In the genomic region with DNA sequence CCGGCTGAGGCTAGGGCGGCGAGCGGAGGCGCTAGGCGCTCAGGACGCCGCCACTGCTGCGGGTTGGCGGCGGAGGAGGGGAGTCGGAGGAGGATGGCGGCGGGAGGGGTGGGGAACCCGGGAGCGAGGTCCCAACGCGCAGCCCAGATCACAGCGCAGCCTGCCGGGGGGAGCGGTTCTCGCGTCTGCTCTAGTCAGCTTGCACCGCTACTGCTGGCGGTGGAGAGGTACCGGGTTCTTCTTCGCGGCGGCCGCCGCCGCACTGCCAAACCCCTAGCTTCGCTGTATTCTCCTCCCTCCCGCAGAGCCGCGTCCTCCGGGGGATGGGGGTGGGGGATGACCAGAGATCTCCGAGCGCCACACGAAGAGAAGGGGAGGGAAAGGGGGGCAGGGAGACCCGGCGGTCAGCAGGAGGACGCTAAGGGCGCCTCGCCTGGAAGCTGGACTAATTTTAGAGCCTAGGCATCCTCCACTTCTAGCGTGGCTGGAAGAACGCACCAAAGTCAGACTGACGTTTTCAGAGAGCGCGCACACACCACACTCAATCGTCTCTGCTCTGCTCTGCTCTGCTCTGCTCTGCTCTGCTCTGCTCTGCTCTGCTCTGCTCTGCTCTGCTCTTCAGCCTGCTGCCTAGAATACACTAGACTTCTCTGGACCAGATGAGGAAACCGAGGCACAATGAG, we compare ENCODE assay signal across 7 mouse cellular contexts. TPM values are rescaled to one million over a fixed set of nuclear protein-coding genes. Genes with fewer than 3 reads are reported as not detected.
A peak's percentile ranks its signal among the peaks of the same experiment; 100 is the strongest.
DNase-seq lines count a peak whose midpoint lies in the region; ATAC-seq lines count a peak whose summit lies in the region.

No protein-coding gene starts in this region.

- peak overlapping the region; percentile 58 for H3K4me3 ChIP-seq in intestine, embryonic 16.5 days (ENCODE audit: low read length)
- H3K4me3 ChIP-seq in limb, embryonic 15.5 days = peak overlapping the region; percentile 60

- H3K4me2 ChIP-seq in intestine, embryonic 16.5 days (ENCODE audit: low read depth, low read length) = peak overlapping the region; percentile 97
- peak overlapping the region; percentile 98 for H3K4me2 ChIP-seq in limb, embryonic 15.5 days

- peaks cover 12% of the 10 kb centered on the region; the same call in 1 of the 2 replicates for H3K4me1 ChIP-seq in intestine, embryonic 16.5 days (ENCODE audit: control insufficient read depth, insufficient read depth, low read length)
- H3K4me1 ChIP-seq in limb, embryonic 15.5 days = peaks cover 32% of the 10 kb centered on the region

- WGBS in intestine, embryonic 16.5 days = under 1% methylated on average over 47 of the region's 52 CpGs
- 1% methylated on average over 35 of the region's 52 CpGs for WGBS in limb, embryonic 15.5 days

- peak overlapping the region; percentile 62 for H3K9ac ChIP-seq in intestine, embryonic 16.5 days (ENCODE audit: low read depth, low read length)
- H3K9ac ChIP-seq in limb, embryonic 15.5 days = peak overlapping the region; percentile 52

- peak; percentile 80 for ATAC-seq in intestine, embryonic 16.5 days
- 0 out of 2 replicates have a peak, but pooled peaks have one; percentile 64 for ATAC-seq in limb, embryonic 15.5 days (ENCODE audit: insufficient number of reproducible peaks, low FRiP score, low TSS enrichment, low read depth)

- no peak overlapping the region; the same call in 1 of the 2 replicates for H3K27ac ChIP-seq in intestine, embryonic 16.5 days (ENCODE audit: low read length)
- peak overlapping the region; percentile 79 for H3K27ac ChIP-seq in limb, embryonic 15.5 days

- no peaks in the 10 kb centered on the region for H3K9me3 ChIP-seq in intestine, embryonic 16.5 days (ENCODE audit: control insufficient read depth, low read length)
- H3K9me3 ChIP-seq in limb, embryonic 15.5 days = no peaks in the 10 kb centered on the region

- H3K27me3 ChIP-seq in intestine, embryonic 16.5 days (replicated peaks; ENCODE audit: control insufficient read depth, insufficient read depth, low read length) = peaks cover 28% of the 10 kb centered on the region
- peaks cover 17% of the 10 kb centered on the region for H3K27me3 ChIP-seq in limb, embryonic 15.5 days

- H3K36me3 ChIP-seq in intestine, embryonic 16.5 days (ENCODE audit: control insufficient read depth, insufficient read depth, low read length) = no peaks in the 10 kb centered on the region
- no peaks in the 10 kb centered on the region for H3K36me3 ChIP-seq in limb, embryonic 15.5 days

- DNase-seq in adrenal gland, postnatal 4 days (ENCODE audit: low spot score in 2 of 2) = peak; percentile 12 to 19
- peak; percentile 79 to 85 for DNase-seq in cerebellum, postnatal 25 days
- peak; percentile 46 to 70 for DNase-seq in frontal cortex, postnatal 25 days (ENCODE audit: low spot score in 2 of 2)
- peak; percentile 81 for DNase-seq in neural tube, embryonic 10.5 days (ENCODE audit: extremely low spot score, low spot score)
- peak; percentile 33 for DNase-seq in urinary bladder, postnatal 14 days (ENCODE audit: low spot score)

RNA-seq across cellular contexts. Expression of a gene that starts 1.0 kb away (rescaled TPM):
- total RNA-seq in adrenal gland, postnatal 4 days (2021) = 1 to 10 TPM; 4.2 TPM
- polyA plus RNA-seq in intestine, embryonic 16.5 days (2015; fragmentation: Nextera tagmentation; extraction: Ambion mirVana) = 0.23 and 0.44 TPM in 2 replicates
- 2.1 and 2.6 TPM in 2 replicates for polyA plus RNA-seq in limb, embryonic 15.5 days (2015; fragmentation: Nextera tagmentation; extraction: Ambion mirVana)

Comparison
In these comparisons a context has a peak if more than half of its experiments do, and no peak if none do; other contexts are left out.
1. DNase-seq: peak in every context shown above with its lines; median percentile 82 in cerebellum, postnatal 25 days; 81 in neural tube, embryonic 10.5 days; 58 in frontal cortex, postnatal 25 days; 33 in urinary bladder, postnatal 14 days; 16 in adrenal gland, postnatal 4 days.